Mouse (Mus musculus): ENCODE data around the gene Ly6g5c.

DNA sequence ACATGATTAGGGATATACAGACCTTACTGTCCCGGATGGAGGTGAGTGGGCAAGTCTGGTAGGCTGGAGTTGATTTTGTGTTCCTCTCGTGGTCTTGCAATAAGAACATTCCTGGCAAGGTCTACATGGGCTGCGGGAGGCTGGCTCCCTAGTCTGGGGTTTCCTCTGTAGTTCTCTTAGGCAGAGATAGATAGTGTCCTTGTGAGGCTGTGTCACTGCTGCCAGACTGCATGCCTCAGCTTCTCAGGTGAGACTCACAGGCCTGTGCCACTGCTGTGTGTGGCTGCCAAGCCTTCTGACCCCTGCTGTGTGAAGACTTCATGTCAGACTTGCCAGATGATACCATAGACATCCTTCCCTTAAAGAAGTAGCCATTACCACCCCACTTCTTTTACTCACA is 31.2 kb downstream of the Ly6g5c start:
- TF ChIP-seq SMC3 (IDR thresholded peaks at IDR 0.05; ENCODE audit: low read depth, low read length) (no peak), ZC3H11A (IDR thresholded peaks at IDR 0.05; ENCODE audit: low read depth, low read length) (no peak), CTCF (conservative IDR thresholded peaks at IDR 0.05 in 1 of 2, IDR thresholded peaks at IDR 0.05 in 1 of 2; ENCODE audit: low read depth in 2 of 2, low read length in 2 of 2) (no peak), GABPA (IDR thresholded peaks at IDR 0.05; ENCODE audit: insufficient replicate concordance, low read depth, low read length) (no peak), POLR2A (IDR thresholded peaks at IDR 0.05; ENCODE audit: low read depth, low read length) (no peak), UBTF (IDR thresholded peaks at IDR 0.05; ENCODE audit: low read depth, low read length) (no peak), USF1 (IDR thresholded peaks at IDR 0.05; ENCODE audit: low read depth, low read length) (no peak), USF2 (conservative IDR thresholded peaks at IDR 0.05; ENCODE audit: low read depth, low read length) (no peak), ZKSCAN1 (IDR thresholded peaks at IDR 0.05; ENCODE audit: borderline replicate concordance, low read depth, low read length) (no peak), NELFE (IDR thresholded peaks at IDR 0.05; ENCODE audit: low read depth, low read length) (no peak), EP300 (IDR thresholded peaks at IDR 0.05; ENCODE audit: low read length) (no peak)
